Mouse (Mus musculus) thymus, adult 2 months (tissue): ENCODE measurements around the gene Zfp467.

ENCODE experiments used
- CTCF ChIP-seq: fragments of 200-500 bp; IDR thresholded peaks from 2 replicates; pipeline ENCODE4 v1.5.1; 2012; ENCODE audit warnings: mild to moderate bottlenecking, control low read depth, low read length, moderate library complexity, borderline replicate concordance; ENCODE audit not compliant: control insufficient read depth, poor library complexity, insufficient read depth; ENCODE audit errors: extremely low read depth
- POLR2A ChIP-seq: fragments of 200-500 bp; IDR thresholded peaks from 2 replicates; pipeline ENCODE4 v1.6.1; 2012; ENCODE audit warnings: mild to moderate bottlenecking, low read length, control low read depth, moderate library complexity; ENCODE audit not compliant: control insufficient read depth, poor library complexity, insufficient read depth; ENCODE audit errors: extremely low read depth

GRCm38 (mm10) chr6:48482501-48482900 is 36.9 kb upstream of the Zfp467 start:
- TF ChIP-seq POLR2A: no peak
- TF ChIP-seq CTCF: no peak
